Mouse (Mus musculus) forebrain, embryonic 14.5 days (tissue): ENCODE measurements around the gene Sox5. TPM values are rescaled to one million over a fixed set of nuclear protein-coding genes. Genes with fewer than 3 reads are reported as not detected.

Experiments
- ATAC-seq: fragments of 200-750 bp; cut with Nextera tagmentation; 2 replicates; pipeline ENCODE4 v1.8.0; 2017; ENCODE audit warnings: mild to moderate bottlenecking, moderate library complexity
- DNase-seq: peaks from one replicate; pipeline ENCODE4 v3.0.0-alpha.2; 2015; ENCODE audit warnings: low spot score
- H3K27ac ChIP-seq: fragments of 300-500 bp; sonication (generic); 2 replicates; pipeline ENCODE4 v1.5.1; 2014; ENCODE audit warnings: low read depth, mild to moderate bottlenecking, control low read depth, low read length, moderate library complexity
- H3K27me3 ChIP-seq: fragments of 300-500 bp; sonication (generic); replicated peaks from 2 replicates; pipeline ENCODE4 v1.6.1; 2014; ENCODE audit warnings: low read length, control low read depth, mixed read lengths; ENCODE audit not compliant: control insufficient read depth, insufficient read depth
- H3K36me3 ChIP-seq: fragments of 300-500 bp; sonication (generic); 2 replicates; pipeline ENCODE4 v1.6.1; 2014; ENCODE audit warnings: low read length, control low read depth; ENCODE audit not compliant: control insufficient read depth, insufficient read depth
- H3K4me1 ChIP-seq: fragments of 300-500 bp; sonication (generic); 2 replicates; pipeline ENCODE4 v1.6.1; 2014; ENCODE audit warnings: antibody characterized with exemption, low read length, control low read depth; ENCODE audit not compliant: control insufficient read depth, insufficient read depth
- H3K4me2 ChIP-seq: fragments of 300-500 bp; sonication (generic); 2 replicates; pipeline ENCODE4 v1.6.1; 2014; ENCODE audit warnings: mild to moderate bottlenecking, control low read depth, low read length
- H3K4me3 ChIP-seq: fragments of 300-500 bp; sonication (generic); 2 replicates; pipeline ENCODE4 v1.5.1; 2014; ENCODE audit warnings: low read depth, low read length, control low read depth
- H3K9ac ChIP-seq: fragments of 300-500 bp; sonication (generic); 2 replicates; pipeline ENCODE4 v1.6.1; 2014; ENCODE audit warnings: mild to moderate bottlenecking, low read length, control low read depth, moderate library complexity
- H3K9me3 ChIP-seq: fragments of 300-500 bp; sonication (generic); replicated peaks from 2 replicates; pipeline ENCODE4 v1.6.1; 2016; ENCODE audit warnings: low read length, control low read depth, mixed read lengths; ENCODE audit not compliant: control insufficient read depth
- WGBS: fragments of 180-500 bp; shearing (Covaris S2); extraction: QIAGEN DNeasy Blood & Tissue Kit; methylation state at CpG from one replicate; pipeline ENCODE4 v1.1.7; 2014; 5-methylcytosine and 5-hydroxymethylcytosine counted together
- polyA plus RNA-seq: library from polyadenylated mRNA; unstranded; fragments of >200 nt; fragmentation: Nextera tagmentation; extraction: Ambion mirVana; gene quantifications from 2 replicates; pipeline ENCODE4 v1.2.1, GENCODE M21; 2014

Gene Sox5
- polyA plus RNA-seq, 1 experiment from 2014 or later, result 115 TPM

DNA sequence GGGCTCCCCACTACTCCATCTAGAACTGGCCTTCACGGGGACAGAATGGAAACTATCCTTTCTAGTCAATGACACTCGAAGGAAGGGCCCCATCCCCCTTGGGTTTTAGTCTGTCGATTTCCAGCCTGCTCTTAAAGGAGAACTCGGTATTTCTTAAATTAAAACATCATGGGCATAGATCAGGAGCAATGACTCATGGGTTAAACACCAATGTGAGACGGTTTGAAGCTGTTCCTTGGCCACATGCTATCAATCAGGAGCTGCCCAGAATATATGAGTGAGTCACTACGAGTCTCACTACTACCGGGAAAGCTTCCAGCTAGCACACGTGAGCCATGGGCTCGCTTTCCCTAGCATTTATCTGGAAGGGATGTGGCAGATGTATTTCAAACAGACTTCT lies 707.0 kb downstream of the Sox5 start:
- no peak overlapping the region for H3K9ac ChIP-seq
- H3K4me2 ChIP-seq, result no peak overlapping the region
- 63% methylated on average over 9 of the region's 9 CpGs for WGBS
- no peak for ATAC-seq
- H3K4me3 ChIP-seq, result no peak overlapping the region
- DNase-seq, result peak; percentile 47
- no peaks in the 10 kb centered on the region for H3K4me1 ChIP-seq
- no peaks in the 10 kb centered on the region for H3K27me3 ChIP-seq
- H3K9me3 ChIP-seq, result no peaks in the 10 kb centered on the region
- no peak overlapping the region for H3K27ac ChIP-seq
- H3K36me3 ChIP-seq, result no peaks in the 10 kb centered on the region

DNA sequence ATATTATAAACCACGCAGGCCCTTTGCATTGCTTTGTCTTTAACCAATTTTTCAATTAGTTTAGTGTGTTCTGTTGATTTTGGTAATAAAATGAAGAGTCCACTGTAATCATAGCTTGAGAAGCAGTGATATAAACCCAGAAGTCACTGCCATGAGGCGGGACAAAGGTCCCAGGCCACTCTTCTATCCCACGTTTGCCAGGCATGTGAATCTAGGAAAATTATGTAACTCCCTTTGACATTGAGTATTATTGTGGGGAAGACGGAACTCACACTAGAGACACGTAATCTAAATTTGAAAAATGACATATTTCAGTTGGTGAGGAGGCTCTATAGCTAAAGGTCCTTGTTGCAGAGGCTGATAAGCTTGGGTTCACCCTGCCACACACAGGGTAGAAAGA lies 711.3 kb downstream of the Sox5 start:
- H3K36me3 ChIP-seq, result no peaks in the 10 kb centered on the region
- H3K9ac ChIP-seq, result no peak overlapping the region
- no peaks in the 10 kb centered on the region for H3K27me3 ChIP-seq
- H3K27ac ChIP-seq, result no peak overlapping the region
- H3K4me1 ChIP-seq, result no peaks in the 10 kb centered on the region
- no peak overlapping the region for H3K4me3 ChIP-seq
- H3K9me3 ChIP-seq, result no peaks in the 10 kb centered on the region
- H3K4me2 ChIP-seq, result no peak overlapping the region
- 94% methylated on average over 5 of the region's 5 CpGs for WGBS
- DNase-seq (no peak), ATAC-seq (no peak)

DNA sequence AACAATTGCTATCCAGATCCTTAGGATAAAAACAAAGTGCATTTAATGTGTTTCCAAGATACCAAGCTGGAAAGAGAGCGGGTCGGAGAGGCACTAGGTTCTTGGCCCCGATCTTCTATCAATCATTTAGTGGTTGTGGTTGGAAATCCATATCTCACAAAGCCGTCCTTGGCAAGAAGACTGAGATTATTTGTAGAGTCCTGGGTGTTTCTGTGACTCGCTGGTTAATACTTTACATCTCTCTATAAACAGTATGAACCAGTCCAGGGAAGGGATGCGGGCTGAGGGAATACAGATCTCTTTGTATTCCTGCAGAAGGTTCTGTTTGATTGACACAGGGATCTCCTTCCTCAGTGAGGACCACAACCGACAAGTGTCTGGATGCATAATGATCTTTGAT lies 714.3 kb downstream of the Sox5 start:
- H3K9ac ChIP-seq, result no peak overlapping the region
- H3K9me3 ChIP-seq, result no peaks in the 10 kb centered on the region
- H3K4me2 ChIP-seq, result no peak overlapping the region
- ATAC-seq, result no peak
- H3K27ac ChIP-seq, result no peak overlapping the region
- H3K36me3 ChIP-seq, result no peaks in the 10 kb centered on the region
- 90% methylated on average over 7 of the region's 7 CpGs for WGBS
- no peaks in the 10 kb centered on the region for H3K27me3 ChIP-seq
- H3K4me1 ChIP-seq, result no peaks in the 10 kb centered on the region
- H3K4me3 ChIP-seq, result no peak overlapping the region
- DNase-seq, result no peak

DNA sequence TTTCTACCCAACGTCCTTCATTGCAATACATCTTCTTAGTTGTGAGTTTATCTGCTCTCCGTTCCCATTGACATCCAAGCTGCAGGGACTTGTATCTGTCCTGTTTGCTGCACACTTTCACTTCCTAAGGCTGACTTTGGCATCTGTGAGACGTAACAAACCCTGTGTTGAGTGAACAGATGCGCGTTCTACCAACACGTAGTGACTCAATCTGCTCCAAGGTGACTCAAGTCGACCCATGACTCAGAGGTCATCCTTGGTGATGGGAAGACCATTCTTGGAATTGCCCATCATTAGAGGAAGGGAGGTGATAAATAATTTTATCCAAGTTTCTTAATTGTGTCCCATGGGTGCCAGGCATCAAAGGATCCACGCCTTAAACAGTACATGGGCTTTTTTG lies 719.3 kb downstream of the Sox5 start:
- Histone ChIP-seq H3K27ac (no peak overlapping the region), H3K9ac (no peak overlapping the region), H3K4me1 (peaks cover 1% of the 10 kb centered on the region), H3K27me3 (no peaks in the 10 kb centered on the region), H3K4me3 (no peak overlapping the region), H3K4me2 (no peak overlapping the region), H3K9me3 (no peaks in the 10 kb centered on the region), H3K36me3 (no peaks in the 10 kb centered on the region)
- ATAC-seq, result no peak
- DNase-seq, result no peak
- 90% methylated on average over 8 of the region's 8 CpGs for WGBS

DNA sequence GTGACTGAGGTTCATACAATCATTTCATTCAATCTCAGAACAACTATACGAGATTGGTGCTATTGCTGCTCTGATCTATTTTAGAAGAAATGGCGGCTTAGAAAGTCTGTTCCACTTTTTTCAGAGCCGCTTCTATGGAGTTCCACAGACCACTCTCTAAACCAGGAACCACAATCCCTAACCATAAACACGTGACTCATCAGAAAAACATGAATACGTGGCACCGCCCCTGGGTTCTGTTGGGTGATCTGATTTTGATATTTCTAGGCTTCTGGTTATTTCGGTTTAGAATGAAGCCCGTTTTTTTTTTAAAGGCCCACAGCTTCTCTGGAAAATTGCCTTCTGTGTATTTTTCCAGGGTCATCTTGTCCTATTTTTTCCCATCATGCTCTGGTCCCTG lies 720.0 kb downstream of the Sox5 start:
- WGBS, result 97% methylated on average over 8 of the region's 8 CpGs
- H3K27me3 ChIP-seq, result no peaks in the 10 kb centered on the region
- H3K4me3 ChIP-seq, result no peak overlapping the region
- no peak overlapping the region for H3K9ac ChIP-seq
- no peaks in the 10 kb centered on the region for H3K9me3 ChIP-seq
- no peak overlapping the region for H3K4me2 ChIP-seq
- DNase-seq, result no peak
- no peak for ATAC-seq
- H3K27ac ChIP-seq, result no peak overlapping the region
- H3K36me3 ChIP-seq, result no peaks in the 10 kb centered on the region
- peaks cover 8% of the 10 kb centered on the region for H3K4me1 ChIP-seq

DNA sequence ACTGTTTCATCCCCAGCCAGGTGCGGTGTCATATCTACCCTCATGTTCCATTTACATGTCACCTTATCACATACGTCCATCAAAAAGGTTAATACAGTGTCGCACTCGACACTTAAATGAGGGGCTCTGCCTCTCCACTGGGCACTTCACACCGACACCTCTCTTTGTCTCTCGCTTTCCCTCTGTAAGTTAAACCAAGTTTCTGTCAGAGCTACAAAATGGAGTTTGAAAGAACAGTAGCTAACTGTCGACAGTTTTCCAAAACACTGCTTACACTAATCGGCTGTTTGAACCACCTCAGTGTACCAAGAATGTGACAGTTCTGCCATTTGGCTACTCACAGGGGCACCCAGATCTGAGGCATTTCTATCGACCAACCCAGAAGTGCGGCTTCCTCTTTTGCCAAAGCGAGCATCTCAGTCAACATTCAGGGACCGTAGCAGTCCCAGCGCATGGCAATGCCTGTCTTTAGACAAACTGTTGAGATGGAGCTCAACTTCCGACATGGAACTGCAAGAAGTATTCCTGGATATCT lies 724.6 kb downstream of the Sox5 start:
- Histone ChIP-seq H3K9me3 (no peaks in the 10 kb centered on the region), H3K4me3 (no peak overlapping the region), H3K27ac (peak overlapping the region; percentile 80), H3K4me2 (peak overlapping the region; percentile 18; the same call in 1 of the 2 replicates), H3K9ac (no peak overlapping the region; the same call in 1 of the 2 replicates), H3K36me3 (no peaks in the 10 kb centered on the region), H3K4me1 (peaks cover 28% of the 10 kb centered on the region), H3K27me3 (no peaks in the 10 kb centered on the region)
- ATAC-seq, result no peak
- 25% methylated on average over 14 of the region's 14 CpGs for WGBS
- peak; percentile 84 for DNase-seq

DNA sequence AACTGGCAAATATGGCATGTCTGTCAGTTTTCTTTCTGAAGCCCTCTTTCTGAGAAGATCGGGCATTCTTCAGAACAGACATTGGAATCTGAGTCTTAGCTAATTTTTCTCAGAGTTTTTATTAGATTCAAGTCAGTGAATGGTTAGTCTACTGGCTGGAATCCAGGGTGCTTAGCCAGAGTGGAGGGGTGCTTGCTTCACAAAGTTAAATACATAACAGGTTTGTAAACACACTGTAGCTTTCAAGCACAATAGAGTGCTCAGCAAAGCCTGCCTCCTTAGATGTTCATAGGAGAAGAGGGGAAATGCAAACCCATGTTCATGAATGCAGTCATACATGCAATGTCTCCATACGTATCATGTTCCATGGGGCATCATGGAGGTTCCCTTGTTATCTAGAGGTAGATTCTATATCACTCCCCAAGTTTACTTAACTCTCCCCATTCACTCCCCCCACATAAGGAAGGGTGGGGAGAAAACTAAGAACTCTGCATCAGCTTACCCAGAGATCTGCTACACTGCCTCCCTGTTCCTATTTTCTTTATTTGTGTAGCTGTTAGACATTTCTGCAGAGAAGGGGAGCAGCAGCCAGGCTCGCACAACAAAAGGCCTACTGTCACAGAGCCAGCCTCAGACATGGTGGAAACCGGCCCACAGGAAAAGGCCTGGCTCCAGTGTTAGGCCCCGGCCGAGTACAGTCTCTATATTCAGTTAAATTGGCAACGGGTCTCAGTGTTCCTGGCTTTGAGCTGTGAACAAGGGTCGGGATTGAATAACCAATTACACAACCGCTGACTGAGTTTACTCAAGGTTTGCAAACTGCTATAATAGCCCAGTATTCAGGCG lies 725.3 kb downstream of the Sox5 start:
- Histone ChIP-seq H3K4me1 (peaks cover 28% of the 10 kb centered on the region), H3K9me3 (no peaks in the 10 kb centered on the region), H3K27me3 (no peaks in the 10 kb centered on the region), H3K9ac (peak overlapping the region; percentile 41; the same call in 1 of the 2 replicates), H3K4me2 (peak overlapping the region; percentile 28; the same call in 1 of the 2 replicates), H3K27ac (peak overlapping the region; percentile 80), H3K36me3 (no peaks in the 10 kb centered on the region), H3K4me3 (no peak overlapping the region)
- 9% methylated on average over 10 of the region's 10 CpGs for WGBS
- ATAC-seq, result peak; percentile 94
- peak; percentile 93 for DNase-seq

DNA sequence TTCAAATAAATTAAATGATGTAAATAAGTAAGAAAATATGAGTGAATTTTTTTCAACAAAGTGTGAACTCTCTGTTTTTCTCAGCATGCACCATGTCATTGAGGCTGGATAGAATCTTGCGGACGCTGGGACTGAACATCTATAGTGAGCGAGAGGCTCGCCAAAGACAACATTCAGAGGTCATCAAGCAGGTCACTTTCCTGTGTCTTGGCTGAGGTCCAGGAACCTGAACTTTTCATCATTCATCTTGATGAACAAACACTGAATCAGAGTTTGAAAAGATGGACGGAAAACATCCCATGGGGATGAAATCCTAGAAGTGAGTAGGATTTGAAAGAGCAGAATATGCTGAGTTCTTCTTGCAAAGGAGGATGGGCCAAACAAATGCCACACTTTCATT lies 729.3 kb downstream of the Sox5 start:
- H3K9ac ChIP-seq, result no peak overlapping the region
- no peaks in the 10 kb centered on the region for H3K27me3 ChIP-seq
- 85% methylated on average over 5 of the region's 5 CpGs for WGBS
- no peaks in the 10 kb centered on the region for H3K36me3 ChIP-seq
- no peak overlapping the region for H3K4me3 ChIP-seq
- ATAC-seq (no peak), DNase-seq (no peak)
- H3K4me2 ChIP-seq, result no peak overlapping the region
- no peak overlapping the region for H3K27ac ChIP-seq
- no peaks in the 10 kb centered on the region for H3K9me3 ChIP-seq
- peaks cover 28% of the 10 kb centered on the region for H3K4me1 ChIP-seq

DNA sequence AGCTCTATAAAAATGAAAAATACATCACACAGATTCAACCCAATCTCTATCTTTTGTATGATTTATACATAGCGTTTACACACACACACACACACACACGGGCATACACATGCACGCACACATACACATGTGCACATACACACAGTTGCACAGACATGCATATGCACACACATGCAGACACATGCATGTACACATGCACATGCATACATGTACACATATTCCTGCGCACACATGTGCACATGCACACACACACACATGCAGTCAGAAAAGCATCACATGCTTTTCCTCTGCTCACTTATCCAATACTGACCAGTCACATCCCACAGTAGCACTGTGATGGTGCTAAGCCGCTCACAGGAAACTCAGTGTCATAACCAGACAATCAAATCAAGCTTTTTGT lies 730.5 kb downstream of the Sox5 start:
- H3K9me3 ChIP-seq, result no peaks in the 10 kb centered on the region
- no peak overlapping the region for H3K9ac ChIP-seq
- no peaks in the 10 kb centered on the region for H3K36me3 ChIP-seq
- peaks cover 19% of the 10 kb centered on the region for H3K4me1 ChIP-seq
- H3K27ac ChIP-seq, result no peak overlapping the region
- no peaks in the 10 kb centered on the region for H3K27me3 ChIP-seq
- no peak overlapping the region for H3K4me2 ChIP-seq
- H3K4me3 ChIP-seq, result no peak overlapping the region
- ATAC-seq (no peak), DNase-seq (no peak)
- 94% methylated on average over 5 of the region's 5 CpGs for WGBS
